Mouse (Mus musculus) frontal cortex, postnatal 25 days (tissue): Measurements from ENCODE around the gene Sufu.

Experiments
- DNase-seq, 2 experiments: peaks; one replicate each; pipeline ENCODE4 v3.0.0; 2022; ENCODE audit warnings: low spot score in 2 of 2

Gene Sufu

DNA sequence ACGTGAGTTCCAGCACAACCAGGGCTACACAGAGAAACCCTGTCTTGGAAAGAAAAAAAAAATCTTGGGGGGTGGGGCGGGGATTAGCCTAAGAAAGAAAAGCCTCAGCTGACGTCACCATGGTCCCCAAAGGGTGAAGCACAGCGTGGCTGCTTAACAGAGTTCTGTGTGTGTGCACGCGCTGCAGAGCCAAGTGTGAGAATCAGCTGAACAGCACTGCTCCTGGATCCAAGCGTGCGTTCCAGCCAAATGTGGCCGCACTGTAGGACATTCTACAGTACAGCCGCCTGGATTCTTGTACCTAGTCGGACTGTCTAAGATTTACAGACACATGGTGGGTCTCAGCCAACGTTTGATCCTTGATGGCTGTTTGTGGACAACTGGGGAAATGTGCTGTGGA is 29.8 kb downstream of the Sufu start:
- no peak for DNase-seq

DNA sequence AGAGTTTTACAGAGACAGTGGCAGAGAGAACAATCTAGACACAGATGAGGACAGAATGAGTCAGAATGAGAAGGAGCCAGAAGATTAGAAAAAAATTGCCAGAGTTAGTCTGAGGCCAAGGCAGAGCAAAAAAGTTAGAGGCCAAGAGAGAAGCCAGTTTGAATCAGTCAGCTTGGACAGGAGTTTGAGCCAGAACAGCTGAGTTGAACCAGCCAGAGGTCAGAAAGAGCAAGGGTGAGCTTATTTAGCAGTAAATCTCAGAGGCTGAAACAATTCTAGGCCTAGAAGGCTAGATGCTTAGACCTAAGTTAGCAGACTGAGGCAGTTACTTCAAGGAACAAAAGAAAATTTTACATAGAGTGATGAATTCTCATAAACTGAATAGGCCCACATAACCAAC is 32.6 kb downstream of the Sufu start:
- no peak for DNase-seq

DNA sequence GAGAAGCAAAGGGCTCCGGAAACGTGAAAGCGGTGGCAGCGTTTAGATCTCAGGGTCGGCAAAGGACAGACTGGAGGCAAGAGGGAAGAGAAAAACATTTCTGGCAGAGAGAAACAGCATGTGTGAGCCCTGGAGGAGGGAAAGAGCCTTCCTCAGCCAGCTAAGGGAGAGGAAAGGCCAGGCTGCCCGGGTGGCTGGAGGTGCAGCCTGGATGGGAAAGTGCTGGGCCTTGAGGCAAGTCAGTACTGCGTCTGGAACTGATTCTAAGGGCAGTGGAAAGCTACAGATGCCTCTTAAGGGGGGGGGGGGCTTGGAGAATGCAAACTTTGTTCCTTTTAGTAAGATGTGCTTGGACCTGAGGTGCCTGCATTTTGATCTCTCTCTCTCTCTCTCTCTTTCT is 37.0 kb downstream of the Sufu start:
- DNase-seq = no peak

DNA sequence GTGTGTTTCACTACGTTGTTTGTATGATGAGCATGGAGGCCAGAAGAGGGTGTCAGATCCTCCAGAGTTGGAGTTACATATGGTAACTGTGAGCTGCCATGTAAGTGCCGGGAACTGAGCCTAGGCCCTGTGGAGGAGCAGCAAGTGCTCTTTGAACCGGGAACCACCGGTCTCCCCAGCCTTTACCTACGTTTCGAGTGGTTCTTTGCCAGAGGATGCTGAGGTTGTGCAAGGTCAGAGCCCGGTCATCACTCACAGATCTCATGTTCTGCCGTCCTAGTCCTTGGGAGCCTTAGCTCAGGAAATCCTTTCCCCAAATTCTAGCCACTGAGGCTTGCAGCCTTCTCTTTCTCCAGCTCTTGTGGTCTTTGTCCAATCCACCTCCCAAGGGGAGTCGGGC is 37.5 kb downstream of the Sufu start:
- DNase-seq = no peak

DNA sequence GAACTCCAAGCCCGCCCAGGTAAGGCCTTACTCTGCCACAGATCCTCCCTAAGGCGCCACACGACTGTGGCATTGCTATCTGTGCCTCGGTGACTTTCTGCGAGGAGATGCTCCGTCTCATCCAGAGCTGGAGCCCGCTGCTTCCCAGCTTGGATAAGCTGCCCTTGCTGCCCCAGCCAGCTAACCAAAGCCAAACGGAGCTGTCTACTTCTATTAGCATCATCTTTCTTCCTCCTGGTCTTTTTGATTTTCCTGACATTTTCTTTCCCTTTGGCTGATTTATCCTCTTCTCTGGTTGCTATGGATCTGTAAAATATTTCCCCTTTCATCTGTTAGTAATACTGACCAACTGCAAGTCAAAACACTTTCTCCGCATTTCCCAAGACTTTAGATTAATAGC is 37.9 kb downstream of the Sufu start:
- no peak for DNase-seq

DNA sequence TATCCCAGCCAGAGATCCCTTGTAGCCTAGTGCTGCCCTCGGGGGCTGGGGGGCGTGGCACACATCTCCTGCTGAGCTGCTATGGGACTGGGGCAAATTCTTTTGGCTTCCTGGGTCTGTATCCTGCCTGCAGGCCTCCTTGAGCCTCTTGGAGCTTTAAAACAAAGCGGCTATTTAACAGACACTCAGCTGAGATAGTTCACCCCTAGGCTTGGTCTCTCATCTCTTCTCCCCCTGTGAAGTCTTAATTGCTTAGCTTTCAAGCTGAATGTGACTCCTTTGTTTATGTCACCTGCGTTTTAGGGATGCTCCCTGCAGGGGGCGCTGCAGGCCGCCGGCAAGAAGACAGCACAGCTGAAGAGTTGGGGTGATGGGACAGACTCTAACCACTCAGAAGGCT is 38.8 kb downstream of the Sufu start:
- no peak for DNase-seq

DNA sequence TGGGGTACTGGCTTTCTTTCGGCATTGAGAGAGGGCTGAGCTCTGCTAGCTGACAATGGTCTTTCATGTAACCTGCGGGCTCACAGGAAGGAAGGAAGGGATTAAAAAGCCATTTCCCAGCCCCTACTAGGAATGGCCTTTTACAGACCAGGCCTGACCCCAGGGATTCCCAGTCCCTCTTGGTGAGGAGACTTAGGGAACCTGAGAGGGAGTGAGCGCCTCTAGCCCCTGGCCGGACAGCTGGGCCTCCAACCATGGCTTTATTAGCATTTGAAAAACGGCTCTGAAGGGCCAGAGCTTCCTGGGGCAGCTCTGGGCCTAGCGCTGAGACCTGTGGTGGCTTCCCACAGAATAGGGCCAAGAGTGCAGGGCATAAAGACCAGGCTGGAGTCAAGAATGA is 46.8 kb downstream of the Sufu start:
- no peak for DNase-seq

DNA sequence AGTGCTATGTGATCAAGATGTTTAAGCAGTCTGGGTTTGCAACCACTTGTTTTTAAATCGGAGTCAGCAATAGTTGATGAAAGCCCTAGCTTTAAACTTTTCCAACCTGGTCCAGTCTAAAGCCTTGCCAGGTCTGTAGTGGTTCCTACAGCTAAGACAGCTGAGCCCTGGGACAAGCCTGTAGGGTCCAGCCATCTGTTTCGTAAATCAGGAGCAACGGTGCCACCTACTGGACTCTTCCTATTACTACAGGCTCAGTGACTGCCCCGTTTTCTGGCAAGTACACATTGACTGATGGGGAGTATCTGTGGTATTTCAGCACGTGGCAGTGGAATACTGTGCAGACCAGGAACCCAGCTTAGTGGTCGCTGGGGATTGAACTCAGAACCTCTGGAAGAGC is 47.5 kb downstream of the Sufu start:
- peak; percentile 41 to 60 for DNase-seq

DNA sequence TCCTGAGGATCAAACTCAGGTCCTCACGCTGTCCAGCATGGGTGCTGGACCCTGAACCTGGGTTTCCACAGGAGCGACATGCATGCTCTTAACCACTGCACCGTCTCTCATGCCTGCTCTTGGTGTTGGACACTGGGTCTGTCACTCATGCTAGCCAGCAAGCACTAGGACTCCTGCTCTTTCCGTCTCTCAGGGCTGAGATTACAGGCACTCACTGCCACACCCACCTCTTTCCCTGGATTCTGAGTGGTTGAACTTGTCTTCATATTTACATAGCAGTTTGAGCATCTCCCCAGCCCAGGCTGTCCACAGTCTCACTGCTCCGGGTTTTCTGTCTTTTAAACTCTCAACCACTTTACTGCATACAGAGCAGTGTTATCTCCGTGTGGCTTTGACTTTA is 48.9 kb downstream of the Sufu start:
- no peak for DNase-seq

DNA sequence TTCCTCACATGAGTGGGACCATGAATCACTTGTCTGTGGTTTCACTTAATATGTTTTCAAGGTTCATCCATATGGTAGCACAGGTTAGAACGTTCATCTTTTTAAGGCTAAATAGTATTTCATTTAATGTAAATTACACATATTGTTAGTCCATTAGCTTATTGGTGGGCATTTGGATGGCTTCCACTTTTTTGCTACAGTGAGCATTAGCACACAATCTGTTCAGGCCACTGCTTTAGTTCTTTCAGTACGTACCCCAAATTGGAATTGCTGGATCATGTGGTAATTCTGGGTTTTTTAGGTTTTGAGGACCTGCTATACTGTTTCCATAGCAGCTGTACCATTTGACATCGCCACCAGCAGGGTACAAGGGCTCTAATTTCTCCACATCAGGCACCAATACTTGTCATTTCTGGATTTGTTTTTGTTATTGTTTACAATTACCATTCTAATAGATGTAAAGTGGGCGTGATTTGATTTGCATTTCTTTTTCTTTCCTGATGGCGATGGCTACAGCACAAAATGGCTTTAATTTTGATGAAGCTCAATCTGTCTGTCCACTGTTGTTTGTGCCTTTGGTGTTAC is 49.8 kb downstream of the Sufu start:
- no peak for DNase-seq

DNA sequence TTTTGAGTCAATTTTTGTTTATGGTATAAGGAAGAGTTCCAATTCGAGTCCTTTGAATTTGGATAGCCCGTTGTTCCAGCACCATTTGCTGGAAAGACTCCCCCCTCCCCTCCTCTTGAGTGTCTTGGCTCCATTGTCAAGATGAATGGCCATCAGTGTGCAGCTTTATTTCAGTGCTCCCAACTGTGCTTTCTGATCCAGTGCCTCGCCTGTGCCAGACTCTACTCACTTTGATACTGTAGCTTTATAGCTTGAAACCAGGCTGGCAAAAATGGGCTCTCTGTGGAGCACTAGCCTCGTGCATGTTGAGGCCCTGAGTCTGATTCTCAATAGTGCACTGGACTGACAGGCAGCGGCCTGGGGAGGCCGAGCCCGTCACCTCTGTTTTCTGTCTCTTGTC is 50.4 kb downstream of the Sufu start:
- no peak for DNase-seq

DNA sequence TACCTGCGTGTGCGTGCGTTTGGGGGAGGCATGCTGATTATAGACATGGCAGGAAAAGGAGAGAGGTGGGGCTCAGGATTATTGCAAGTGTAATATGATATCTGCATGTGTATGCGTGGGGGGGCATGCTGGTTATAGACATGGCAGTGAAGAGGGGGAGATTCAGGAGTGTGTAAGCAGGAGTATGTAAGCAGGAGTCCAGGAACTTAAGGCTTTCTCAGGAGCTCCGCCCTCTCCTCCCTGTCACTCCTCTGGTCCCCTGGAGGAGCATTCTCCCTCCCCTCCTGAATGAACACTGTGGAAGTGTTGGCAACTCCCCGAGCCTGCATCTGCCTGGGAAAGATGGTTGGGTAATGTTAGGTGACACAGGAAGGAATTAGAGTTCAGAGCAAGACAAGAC is 51.2 kb downstream of the Sufu start:
- DNase-seq = no peak

DNA sequence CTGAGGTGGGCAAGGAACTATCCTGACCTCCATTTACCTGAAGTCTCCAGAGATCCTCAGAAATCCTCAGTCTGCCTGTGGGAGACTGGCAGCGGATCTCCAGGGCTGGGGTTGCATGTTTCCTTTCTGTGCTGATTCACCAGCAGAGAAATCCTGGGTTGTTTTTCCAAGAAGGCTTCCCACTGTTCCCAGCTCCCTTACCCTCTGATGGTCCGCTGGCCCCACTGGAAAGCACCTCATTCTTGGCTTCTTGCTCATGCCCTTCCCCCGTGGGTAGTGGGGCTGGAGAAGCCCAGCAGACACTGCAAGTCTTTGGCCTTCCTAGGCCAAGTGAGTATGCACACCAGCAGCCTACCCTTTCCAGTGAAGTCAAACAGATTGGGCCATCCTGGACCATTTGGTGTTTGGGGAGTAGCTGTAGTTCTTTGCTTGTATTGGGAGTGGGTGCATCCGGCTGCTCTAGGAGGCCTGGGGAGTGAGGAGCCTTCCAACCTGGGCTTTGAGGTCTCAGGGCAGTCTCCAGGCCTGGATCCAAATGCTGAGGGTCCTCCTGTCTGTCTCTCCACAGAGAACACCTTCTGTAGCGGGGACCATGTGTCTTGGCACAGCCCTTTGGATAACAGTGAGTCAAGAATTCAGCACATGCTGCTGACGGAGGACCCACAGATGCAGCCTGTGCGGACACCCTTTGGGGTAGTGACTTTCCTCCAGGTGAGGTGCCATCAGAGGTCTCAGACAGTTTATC is 52.7 kb downstream of the Sufu start:
- DNase-seq = no peak

DNA sequence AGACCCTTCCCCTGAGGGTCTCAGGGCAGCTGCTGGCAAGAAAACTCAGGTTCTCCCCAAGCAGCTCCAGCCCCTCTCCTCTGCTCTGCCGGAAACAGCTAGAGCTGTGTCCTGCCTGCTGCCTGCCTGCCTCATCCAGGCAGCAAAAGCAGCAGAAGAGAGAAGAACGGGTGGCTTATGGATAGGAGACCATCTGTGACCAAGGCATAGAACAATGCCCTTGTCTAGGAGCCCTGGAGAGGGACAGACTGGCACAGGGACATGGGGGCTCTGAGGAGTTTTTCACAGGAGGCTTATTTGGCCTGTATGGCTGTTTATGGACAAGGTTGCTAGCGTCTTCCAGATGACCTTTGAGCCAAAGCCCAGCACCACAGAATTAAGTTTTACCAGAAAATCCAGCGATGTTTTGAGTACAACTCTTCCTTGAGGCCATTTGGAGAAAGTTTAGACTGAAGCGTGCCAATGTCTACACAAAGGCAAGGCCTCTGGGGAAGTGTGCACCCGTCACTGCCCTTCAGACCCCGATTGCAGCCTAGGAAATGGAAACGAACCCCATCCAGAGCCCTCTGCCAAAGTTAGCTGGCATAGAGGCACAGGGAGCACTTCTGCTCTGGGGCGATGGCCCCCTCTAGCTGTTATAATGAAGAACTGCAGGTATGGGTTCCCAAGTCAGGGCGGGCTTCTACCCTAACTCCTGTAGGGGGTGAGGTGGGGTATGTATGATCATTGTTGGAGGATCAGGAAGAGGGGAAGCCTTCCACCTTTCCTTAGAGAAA is 55.5 kb downstream of the Sufu start:
- DNase-seq = peak; percentile 24 to 46

DNA sequence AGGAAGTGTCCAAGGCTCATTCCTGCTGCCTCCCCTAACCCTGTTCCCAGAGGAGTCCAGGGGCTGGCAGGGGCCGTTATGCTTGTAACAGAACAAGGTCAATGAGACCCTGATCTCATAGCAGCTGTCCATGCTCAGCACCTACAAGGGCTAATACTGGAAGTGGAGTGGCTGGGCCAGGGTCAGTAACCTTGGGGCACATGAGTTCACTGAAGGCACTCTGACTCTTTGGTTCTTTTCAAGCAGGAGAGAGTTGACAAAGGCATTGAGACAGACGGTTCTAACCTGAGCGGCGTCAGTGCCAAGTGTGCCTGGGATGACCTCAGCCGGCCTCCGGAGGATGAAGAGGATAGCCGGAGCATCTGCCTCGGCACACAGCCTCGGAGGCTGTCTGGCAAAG is 56.2 kb downstream of the Sufu start:
- DNase-seq = no peak

DNA sequence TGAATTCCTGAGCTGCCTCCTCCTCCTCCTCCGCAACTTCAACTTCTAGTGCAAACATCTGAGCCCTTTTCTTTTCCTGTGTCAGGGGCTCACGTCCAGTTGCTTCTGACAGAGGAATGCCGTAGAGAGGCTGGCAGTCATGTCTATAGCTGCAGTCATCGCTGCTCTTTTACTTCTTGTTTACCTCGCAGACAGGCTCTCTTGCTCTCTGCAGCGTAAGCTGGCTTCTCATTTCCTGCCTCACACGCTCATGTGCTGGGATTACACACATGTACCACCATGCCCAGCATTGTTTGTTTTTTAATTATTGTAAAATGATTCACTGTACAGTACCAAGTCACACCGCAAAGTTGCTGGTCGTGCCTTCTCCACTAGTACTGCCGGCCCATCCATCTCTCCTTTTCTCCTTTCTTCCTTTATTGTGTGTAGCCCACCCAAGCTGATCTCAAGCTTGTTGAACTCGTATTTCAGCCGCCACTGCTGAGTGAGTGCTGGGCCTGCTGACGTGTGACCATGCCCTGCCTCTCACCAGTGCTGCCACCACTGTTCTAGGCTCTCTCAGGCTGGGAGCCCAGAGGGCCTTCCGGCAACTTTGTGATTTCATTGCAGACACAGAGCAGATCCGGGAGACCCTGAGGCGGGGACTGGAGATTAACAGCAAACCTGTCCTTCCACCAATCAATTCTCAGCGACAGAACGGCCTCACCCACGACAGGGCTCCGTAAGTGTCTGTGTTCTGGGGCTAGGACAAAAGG is 57.6 kb downstream of the Sufu start:
- DNase-seq = no peak

DNA sequence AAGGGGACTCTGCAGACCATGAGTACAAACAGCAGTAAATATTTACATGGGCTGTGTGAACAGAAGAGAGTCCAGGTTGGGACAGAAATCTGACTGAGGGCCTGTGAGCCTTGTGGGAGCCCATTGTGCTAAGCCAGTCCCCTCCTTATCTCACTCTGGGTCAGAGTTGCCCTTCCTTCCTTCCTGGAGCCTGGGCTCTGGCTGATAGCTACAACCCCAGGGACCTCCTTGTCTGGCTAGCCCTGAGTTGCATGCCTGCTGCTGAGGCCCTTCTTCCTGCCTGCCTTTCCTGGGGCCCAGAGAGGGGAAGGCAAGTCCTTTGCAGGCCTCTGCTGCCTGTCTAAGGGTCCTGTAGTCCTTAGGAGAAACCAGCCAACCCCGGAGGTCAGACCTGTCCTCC is 58.3 kb downstream of the Sufu start:
- no peak for DNase-seq

DNA sequence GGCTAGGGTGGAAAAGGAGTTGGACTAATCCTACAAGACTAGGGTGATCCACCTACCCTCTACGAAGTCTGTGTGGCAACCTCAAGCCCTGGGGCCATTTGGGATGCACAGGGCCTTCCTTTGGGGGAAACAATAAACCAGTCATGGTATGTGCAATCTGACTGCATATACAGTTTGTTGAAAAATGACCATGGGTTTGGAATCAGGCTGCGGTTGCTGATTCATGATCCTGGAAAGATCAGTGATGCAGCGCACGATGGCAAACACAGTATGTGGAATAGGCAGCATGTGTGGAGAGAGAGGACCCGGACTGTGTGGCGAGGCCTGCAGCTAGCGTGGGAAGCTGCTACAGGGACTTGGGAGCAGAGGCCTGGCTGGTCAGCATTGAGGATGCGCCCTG is 58.9 kb downstream of the Sufu start:
- DNase-seq = no peak

DNA sequence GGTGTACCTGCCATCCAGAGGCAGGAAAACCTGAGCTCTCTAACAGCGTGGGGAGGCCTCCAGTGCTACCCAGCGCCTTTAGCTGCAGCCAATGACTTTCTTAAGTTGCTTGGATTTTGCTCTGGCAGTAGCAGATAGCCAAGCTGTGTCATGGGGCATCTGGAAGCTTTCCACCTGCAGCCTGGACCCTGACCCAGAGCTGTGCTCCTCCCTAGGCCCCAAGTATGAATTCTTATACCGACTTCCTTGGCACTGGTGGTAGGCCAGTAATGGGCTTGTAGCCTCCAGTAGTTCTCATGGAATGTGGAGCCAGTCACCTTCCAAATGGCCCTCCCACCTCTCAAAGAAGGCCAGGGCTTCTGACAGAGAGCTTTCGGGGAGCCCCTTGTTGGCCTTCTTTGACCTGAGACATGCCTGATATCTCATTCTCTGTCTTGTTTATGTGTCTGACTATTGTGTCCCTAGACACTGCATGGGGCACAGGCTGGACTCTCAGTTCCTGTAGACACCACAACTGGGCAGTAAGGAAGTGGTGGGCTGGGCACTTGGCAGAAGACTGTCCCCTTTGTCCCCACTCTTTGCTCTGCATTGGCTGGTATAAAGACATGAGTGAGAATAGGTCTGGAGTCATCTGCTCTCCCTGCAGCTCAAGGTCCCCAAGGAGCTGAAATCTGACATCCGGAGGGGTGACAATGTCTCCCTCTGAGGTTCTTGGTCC is 59.5 kb downstream of the Sufu start:
- DNase-seq = no peak

DNA sequence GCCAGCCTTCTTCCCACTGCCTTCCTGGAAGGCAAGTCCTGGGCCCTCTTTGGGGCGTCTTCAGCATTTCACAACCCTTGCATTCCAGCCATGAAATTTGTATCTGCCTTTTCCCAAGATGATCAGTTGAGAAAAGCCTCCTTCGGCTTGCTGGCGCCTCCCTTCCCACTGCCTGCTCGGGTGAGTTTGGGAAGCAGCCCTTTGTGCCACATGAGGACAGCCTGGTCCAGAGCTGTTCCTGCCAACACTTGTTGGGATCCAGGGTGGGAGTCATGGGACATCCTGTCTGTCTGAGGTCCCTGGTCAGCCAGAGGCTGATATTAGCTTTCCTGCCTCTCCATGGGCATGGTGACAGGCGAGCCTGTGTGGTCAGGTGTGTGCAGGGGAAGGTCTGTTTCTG is 61.1 kb downstream of the Sufu start:
- no peak for DNase-seq

DNA sequence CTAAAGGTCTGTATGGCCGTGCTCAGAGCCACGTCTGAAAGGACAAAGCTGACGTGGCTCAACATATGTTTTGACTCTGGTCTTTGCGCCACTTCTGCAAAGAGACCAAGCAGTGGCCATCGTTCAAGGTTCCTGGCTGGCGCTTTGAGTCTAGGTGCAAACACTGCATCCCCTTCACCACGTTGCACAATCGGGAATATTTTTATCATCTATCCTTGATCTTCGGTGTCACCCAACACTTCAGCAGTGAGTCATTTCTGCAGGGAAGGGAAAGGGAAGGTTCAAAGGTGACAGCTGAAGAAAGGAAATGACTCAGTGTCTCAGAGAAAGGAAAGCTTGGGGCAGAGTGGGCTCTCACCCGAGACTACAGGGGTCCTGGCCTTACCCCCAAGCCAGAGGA is 62.6 kb downstream of the Sufu start:
- no peak for DNase-seq

DNA sequence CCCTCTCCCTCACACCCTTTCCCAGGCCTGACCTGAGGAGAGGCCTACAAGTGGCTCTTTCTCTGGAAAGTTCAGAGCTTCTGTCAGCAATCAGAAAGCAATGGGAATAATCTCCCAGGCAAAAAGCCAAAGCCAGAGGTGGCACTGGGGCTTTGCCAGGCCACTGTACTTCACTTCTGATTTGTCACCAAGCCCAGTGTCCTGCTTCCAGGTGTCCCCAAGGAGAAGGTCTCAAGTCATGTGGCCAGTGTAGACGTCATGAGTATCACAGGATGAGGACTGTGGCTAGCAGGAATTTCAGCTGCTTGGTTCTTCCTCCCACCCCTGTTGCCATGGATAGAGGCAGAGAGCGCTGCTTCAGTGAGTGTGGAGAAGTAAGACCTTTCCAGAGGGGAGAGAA is 63.2 kb downstream of the Sufu start:
- DNase-seq = no peak
